Mouse (Mus musculus) bone marrow macrophage, adult 2 months (primary cell): Measurements from ENCODE around the gene Ttc33.

Experiments used
- CTCF ChIP-seq: IDR thresholded peaks from 2 replicates; pipeline ENCODE4 v1.5.1; 2012; ENCODE audit warnings: low read depth, mild to moderate bottlenecking, low read length, moderate library complexity
- POLR2A ChIP-seq: IDR thresholded peaks from 2 replicates; pipeline ENCODE4 v1.6.1; 2012; ENCODE audit warnings: mild to moderate bottlenecking, low read depth, low read length, borderline replicate concordance

- TF ChIP-seq CTCF: no peak
- no peak for TF ChIP-seq POLR2A
Observed at GRCm38 (mm10) chr15:5138021-5138856, 47.1 kb upstream of the Ttc33 start.
